Comparison of ENCODE assay signal across 7 mouse cellular contexts in the genomic region with DNA sequence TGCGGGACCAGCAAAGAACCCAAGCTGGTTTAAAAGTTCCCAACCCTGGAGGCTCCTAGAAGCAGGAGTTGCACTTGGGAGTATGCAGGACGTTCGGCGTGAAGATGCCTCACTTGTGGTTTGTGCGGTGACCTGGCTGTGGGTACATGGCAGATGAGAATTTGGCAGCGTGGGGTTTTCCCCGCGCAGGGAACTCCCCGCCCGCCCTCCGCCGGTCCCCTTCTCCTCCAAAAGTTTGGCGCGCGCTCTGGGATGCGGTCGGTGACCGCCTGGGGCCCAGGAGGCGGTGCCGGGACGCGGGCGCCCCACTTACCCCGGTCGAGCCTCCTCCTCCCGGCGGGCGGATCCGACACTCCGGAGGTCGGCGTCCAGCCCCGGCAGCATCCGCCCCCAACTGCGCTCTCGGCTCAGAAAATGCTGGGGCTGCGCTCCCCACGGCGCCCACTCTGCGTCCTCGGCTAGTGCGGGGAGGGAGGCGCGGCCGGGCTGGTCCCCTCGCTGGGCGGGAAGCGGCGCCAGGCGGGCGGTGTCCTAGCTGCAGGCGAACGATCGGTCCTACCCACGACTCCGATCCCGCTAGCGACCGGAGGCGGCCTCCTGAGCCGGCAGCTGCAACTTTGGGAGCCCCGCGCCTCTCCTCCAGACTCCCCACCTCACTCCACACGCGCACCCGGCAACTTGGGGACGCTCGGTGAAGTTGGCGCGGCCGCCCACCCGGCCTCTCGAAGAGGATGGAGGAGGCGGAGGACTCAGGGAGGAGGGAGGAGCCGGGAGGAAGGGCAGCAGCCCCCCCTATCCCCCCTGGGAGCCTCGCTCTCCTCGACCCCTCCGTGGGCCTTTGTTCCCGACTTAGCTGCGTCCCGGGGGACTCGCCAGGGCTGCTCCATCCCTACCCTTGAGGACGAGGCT. TPM values are rescaled to one million over a fixed set of nuclear protein-coding genes. Genes with fewer than 3 reads are reported as not detected.
A peak's percentile ranks its signal among the peaks of the same experiment; 100 is the strongest.
DNase-seq lines count a peak whose midpoint lies in the region; ATAC-seq and TF ChIP-seq lines count a peak whose summit lies in the region.

Chst3 (minus strand) TSS at position 670 of the 909 bp plus-strand sequence.

- TF ChIP-seq CTCF in intestine, postnatal 0 days (IDR thresholded peaks at IDR 0.05; ENCODE audit: low read depth), result peak; percentile 28; the same call in 1 of the 2 replicates

- ATAC-seq in granulocyte monocyte progenitor cell, adult 5-6 weeks (replicated peaks; ENCODE audit: poor library complexity, severe bottlenecking), result peak; percentile 56
- peak; percentile 41; the same call in 1 of the 2 replicates for ATAC-seq in intestine, postnatal 0 days
- ATAC-seq in neural tube, embryonic 13.5 days (ENCODE audit: low read depth), result peak; percentile 64

- no peaks in the 10 kb centered on the region for H3K36me3 ChIP-seq in intestine, postnatal 0 days (ENCODE audit: control insufficient read depth, insufficient read depth)
- H3K36me3 ChIP-seq in neural tube, embryonic 13.5 days, result no peaks in the 10 kb centered on the region

- no peak within 1 kb of the TSS for H3K27ac ChIP-seq in brown adipose tissue, adult 24 weeks (replicated peaks; ENCODE audit: low read depth, low read length)
- peak within 1 kb of the TSS; percentile 50 for H3K27ac ChIP-seq in intestine, postnatal 0 days (ENCODE audit: low read depth, low read length)
- peak within 1 kb of the TSS; percentile 61 for H3K27ac ChIP-seq in neural tube, embryonic 13.5 days (replicated peaks)

- under 1% methylated on average over 80 of the region's 83 CpGs for WGBS in intestine, postnatal 0 days
- WGBS in neural tube, embryonic 13.5 days, result under 1% methylated on average over 83 of the region's 83 CpGs

- peaks cover 26% of the 10 kb centered on the region for H3K27me3 ChIP-seq in intestine, postnatal 0 days (replicated peaks; ENCODE audit: control insufficient read depth, insufficient read depth, low read length)
- H3K27me3 ChIP-seq in neural tube, embryonic 13.5 days, result peaks cover 30% of the 10 kb centered on the region

- DNase-seq in NIH3T3 (ENCODE audit: low read depth), result peak; percentile 57
- DNase-seq in lung, adult 18-20 months, result peak; percentile 48 to 62
- DNase-seq in thymus, postnatal 25 days, result peak; percentile 48

- peak within 1 kb of the TSS; percentile 46 for H3K9ac ChIP-seq in intestine, postnatal 0 days (ENCODE audit: low read depth, low read length)
- H3K9ac ChIP-seq in neural tube, embryonic 13.5 days, result peak within 1 kb of the TSS; percentile 74

- H3K4me1 ChIP-seq in brown adipose tissue, adult 24 weeks (ENCODE audit: control insufficient read depth, insufficient read depth, insufficient read length, low read length), result no peaks in the 10 kb centered on the region
- no peaks in the 10 kb centered on the region for H3K4me1 ChIP-seq in intestine, postnatal 0 days (replicated peaks; ENCODE audit: control insufficient read depth, insufficient read depth, low read length)
- H3K4me1 ChIP-seq in neural tube, embryonic 13.5 days (replicated peaks), result peaks cover 58% of the 10 kb centered on the region

- peak within 1 kb of the TSS; percentile 58 for H3K4me3 ChIP-seq in brown adipose tissue, adult 24 weeks (ENCODE audit: insufficient read depth, low read depth, low read length)
- peak within 1 kb of the TSS; percentile 55 for H3K4me3 ChIP-seq in intestine, postnatal 0 days (ENCODE audit: low read depth, low read length)
- peak within 1 kb of the TSS; percentile 59 for H3K4me3 ChIP-seq in neural tube, embryonic 13.5 days

- H3K4me2 ChIP-seq in intestine, postnatal 0 days (replicated peaks; ENCODE audit: low read depth), result peak within 1 kb of the TSS; percentile 80
- H3K4me2 ChIP-seq in neural tube, embryonic 13.5 days, result peak within 1 kb of the TSS; percentile 94

- H3K9me3 ChIP-seq in intestine, postnatal 0 days (ENCODE audit: control insufficient read depth), result no peaks in the 10 kb centered on the region
- H3K9me3 ChIP-seq in neural tube, embryonic 13.5 days, result no peaks in the 10 kb centered on the region

RNA-seq across cellular contexts. Expression of gene Chst3, which starts in this region (rescaled TPM):
- polyA plus RNA-seq in brown adipose tissue, adult 24 weeks (2012; ENCODE audit: insufficient read depth, insufficient read length, missing spikeins), result not detected in 2 replicates
- total RNA-seq in granulocyte monocyte progenitor cell, adult 5-6 weeks (2014; fragmentation: Nextera tagmentation), result not detected in 2 replicates
- total RNA-seq in granulocyte monocyte progenitor cell, adult 5-6 weeks (2017), result not detected in 2 replicates
- polyA plus RNA-seq in intestine, postnatal 0 days (2015; fragmentation: Nextera tagmentation; extraction: Ambion mirVana), result 0.27 and 0.29 TPM in 2 replicates
- 1.9 and 2.7 TPM in 2 replicates for polyA plus RNA-seq in neural tube, embryonic 13.5 days (2015; fragmentation: Nextera tagmentation; extraction: Ambion mirVana)

Comparison
In these comparisons a context has a peak if more than half of its experiments do, and no peak if none do; other contexts are left out.
1. Peak in ATAC-seq in granulocyte monocyte progenitor cell, adult 5-6 weeks; RNA of the gene not detected or under 1 TPM.
2. Peak in ATAC-seq, H3K4me3 ChIP-seq, H3K27ac ChIP-seq, H3K9ac ChIP-seq and H3K4me2 ChIP-seq in intestine, postnatal 0 days; RNA of the gene not detected or under 1 TPM.